Mouse (Mus musculus): ENCODE data around the gene Scgb2b17. TPM values are rescaled to one million over a fixed set of nuclear protein-coding genes. Genes with fewer than 3 reads are reported as not detected.
"Not testable (repeated sequence)": the region's sequence is repeated elsewhere in the genome, so short reads cannot be mapped to it uniquely, and the experiment has no call there.

Gene Scgb2b17
- polyA plus RNA-seq (2015; fragmentation: Nextera tagmentation; extraction: Ambion mirVana), result not detected in 2 replicates

DNA sequence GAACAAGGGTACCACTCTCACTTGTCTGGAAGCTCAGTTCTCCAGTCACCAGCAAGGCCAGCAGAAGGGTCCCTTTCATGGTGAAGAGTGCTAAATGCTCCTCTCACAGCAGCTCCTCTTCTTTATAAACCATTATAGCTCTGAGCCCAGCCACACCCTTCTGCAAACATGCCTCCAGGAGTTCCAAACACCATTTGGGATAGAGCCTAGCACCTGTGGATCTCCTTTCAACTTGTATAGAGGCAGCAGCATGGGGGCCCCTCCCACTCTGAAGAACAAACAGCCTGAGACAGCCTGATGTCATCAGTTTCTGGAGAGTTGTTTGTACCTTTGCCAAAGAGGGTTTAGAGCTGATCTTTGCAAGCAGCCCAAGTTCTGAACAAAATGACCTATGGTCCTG lies at the start of gene Scgb2b17:
TSS of gene Scgb2b17 (minus strand) at position 101 of the 400 bp plus-strand sequence.
- H3K27ac ChIP-seq (replicated peaks); H3K36me3 ChIP-seq; H3K9ac ChIP-seq (replicated peaks); ATAC-seq (replicated peaks); H3K4me2 ChIP-seq (replicated peaks); H3K4me3 ChIP-seq; H3K4me1 ChIP-seq; H3K27me3 ChIP-seq; H3K9me3 ChIP-seq: not testable (repeated sequence)

DNA sequence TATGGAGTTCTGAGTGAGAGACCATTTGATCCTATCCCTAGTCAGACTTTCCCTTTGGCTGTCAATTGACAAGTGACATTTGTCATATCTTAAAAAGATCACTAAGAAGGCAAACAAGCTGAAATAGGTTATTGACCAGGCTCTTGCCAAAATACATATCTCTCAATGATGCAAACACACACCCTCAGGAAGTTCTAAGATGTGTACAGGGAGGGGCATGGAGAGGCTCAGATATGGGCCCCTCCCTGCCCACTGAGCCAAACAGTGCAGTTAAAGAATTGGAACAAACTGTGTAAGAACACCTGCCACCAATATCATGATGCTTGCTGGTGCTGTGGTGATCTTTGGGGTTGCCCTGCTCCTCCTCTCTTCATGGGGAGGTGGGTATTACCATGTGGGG lies 6.8 kb upstream of the Scgb2b17 start, which contains the start of gene Scgb1b17:
TSS of gene Scgb1b17 (plus strand) at position 301 of the 400 bp plus-strand sequence.
- not testable (repeated sequence) for H3K4me3 ChIP-seq; H3K36me3 ChIP-seq; H3K4me2 ChIP-seq (replicated peaks); H3K27ac ChIP-seq (replicated peaks); H3K27me3 ChIP-seq; ATAC-seq (replicated peaks); H3K9me3 ChIP-seq; H3K4me1 ChIP-seq; H3K9ac ChIP-seq (replicated peaks)

Other genes starting within 250 kb of the Scgb2b17 start
- not detected in 2 replicates for gene Scgb2b15, start 226.9 kb downstream of the Scgb2b17 start, polyA plus RNA-seq (2015; fragmentation: Nextera tagmentation; extraction: Ambion mirVana)
- not detected in 2 replicates for gene Scgb1b15, start 220.0 kb downstream of the Scgb2b17 start, polyA plus RNA-seq (2015; fragmentation: Nextera tagmentation; extraction: Ambion mirVana)
- gene Scgb1b17, start 6.9 kb upstream of the Scgb2b17 start, polyA plus RNA-seq (2015; fragmentation: Nextera tagmentation; extraction: Ambion mirVana), result not detected in 2 replicates
- gene Scgb2b18, start 117.3 kb upstream of the Scgb2b17 start, polyA plus RNA-seq (2015; fragmentation: Nextera tagmentation; extraction: Ambion mirVana), result not detected in 2 replicates
- not detected in 2 replicates for gene Scgb1b18, start 129.0 kb upstream of the Scgb2b17 start, polyA plus RNA-seq (2015; fragmentation: Nextera tagmentation; extraction: Ambion mirVana)
- not detected in 2 replicates for gene Scgb2b19, start 223.8 kb upstream of the Scgb2b17 start, polyA plus RNA-seq (2015; fragmentation: Nextera tagmentation; extraction: Ambion mirVana)
- not detected in 2 replicates for gene Scgb1b19, start 230.7 kb upstream of the Scgb2b17 start, polyA plus RNA-seq (2015; fragmentation: Nextera tagmentation; extraction: Ambion mirVana)